Mouse (Mus musculus): ENCODE data around the gene Rnaseh1. TPM values are rescaled to one million over a fixed set of nuclear protein-coding genes. Genes with fewer than 3 reads are reported as not detected.

Gene Rnaseh1
- polyA plus RNA-seq, 1 experiment = 12.9 TPM

DNA sequence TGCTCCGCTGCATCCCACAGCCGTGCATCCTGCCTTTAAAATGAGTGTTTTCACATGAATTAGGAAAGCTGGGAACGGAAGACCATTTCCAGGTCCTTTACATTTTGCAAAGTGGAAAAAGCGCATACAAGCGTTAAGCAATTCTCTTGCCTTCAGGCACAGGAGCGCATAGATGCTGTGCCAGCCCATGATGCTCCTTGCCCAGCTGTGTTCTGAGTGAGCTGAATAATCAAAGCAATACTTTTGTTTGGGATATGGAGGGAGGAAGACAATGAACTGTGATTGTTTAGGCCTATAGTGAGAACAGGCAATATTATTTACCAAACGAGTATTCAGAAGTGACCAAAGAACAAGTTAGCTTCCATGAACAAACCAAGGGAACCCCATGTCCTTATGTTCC is 41.3 kb downstream of the Rnaseh1 start:
- H3K4me3 ChIP-seq (ENCODE audit: insufficient read depth, poor library complexity, severe bottlenecking) = no peak overlapping the region
- no peaks in the 10 kb centered on the region for H3K79me2 ChIP-seq (ENCODE audit: control insufficient read depth, insufficient read depth)
- H3K36me3 ChIP-seq (ENCODE audit: control insufficient read depth, insufficient read depth) = peaks cover 14% of the 10 kb centered on the region
- H3K27me3 ChIP-seq (ENCODE audit: control insufficient read depth, insufficient read depth, insufficient read length) = no peaks in the 10 kb centered on the region
- no peak overlapping the region for H3ac ChIP-seq (ENCODE audit: control insufficient read depth, insufficient read length, low read depth)
- no peaks in the 10 kb centered on the region for H3K79me3 ChIP-seq (ENCODE audit: low read depth)
- no peak for TF ChIP-seq CEBPB (IDR thresholded peaks at IDR 0.05; ENCODE audit: low read depth)
- no peak for TF ChIP-seq FOSL1 (IDR thresholded peaks at IDR 0.05; ENCODE audit: insufficient read depth, low read length, poor library complexity, severe bottlenecking)

DNA sequence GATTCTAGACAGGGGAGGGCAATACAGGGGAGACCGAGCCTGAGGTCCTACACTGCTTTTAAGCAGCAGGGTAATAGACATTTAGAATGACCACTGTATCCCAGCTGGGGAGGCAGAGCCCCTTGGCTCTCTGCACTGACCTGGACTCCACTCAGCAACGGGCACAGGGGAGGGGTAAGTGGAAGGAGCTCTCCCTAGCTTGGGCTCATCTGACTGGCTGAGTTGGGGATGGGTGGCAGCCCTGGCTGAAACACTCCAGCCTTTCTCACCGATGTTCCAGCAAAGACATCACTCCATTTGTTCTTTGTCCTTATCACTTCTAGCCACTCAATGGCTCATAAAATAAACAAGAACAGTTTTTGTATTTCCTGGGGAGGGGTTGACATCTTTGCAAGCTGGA is 44.3 kb downstream of the Rnaseh1 start:
- Histone ChIP-seq H3K79me3 (ENCODE audit: low read depth) (no peaks in the 10 kb centered on the region), H3ac (ENCODE audit: control insufficient read depth, insufficient read length, low read depth) (no peak overlapping the region), H3K79me2 (ENCODE audit: control insufficient read depth, insufficient read depth) (no peaks in the 10 kb centered on the region), H3K4me3 (ENCODE audit: insufficient read depth, poor library complexity, severe bottlenecking) (no peak overlapping the region), H3K27me3 (ENCODE audit: control insufficient read depth, insufficient read depth, insufficient read length) (no peaks in the 10 kb centered on the region), H3K36me3 (ENCODE audit: control insufficient read depth, insufficient read depth) (peaks cover 14% of the 10 kb centered on the region)
- no peak for TF ChIP-seq FOSL1 (IDR thresholded peaks at IDR 0.05; ENCODE audit: insufficient read depth, low read length, poor library complexity, severe bottlenecking)
- TF ChIP-seq MYOG (IDR thresholded peaks at IDR 0.05; ENCODE audit: control insufficient read depth, extremely low read depth, insufficient read length) = no peak
- no peak for TF ChIP-seq MAX (IDR thresholded peaks at IDR 0.05)
- no peak for TF ChIP-seq MYOD1 (IDR thresholded peaks at IDR 0.05; ENCODE audit: control insufficient read depth, insufficient read length, low read depth)
- no peak for TF ChIP-seq CEBPB (IDR thresholded peaks at IDR 0.05; ENCODE audit: low read depth)
- no peak for TF ChIP-seq USF1 (IDR thresholded peaks at IDR 0.05; ENCODE audit: low read depth)
- no peak for TF ChIP-seq CTCF (IDR thresholded peaks at IDR 0.05; ENCODE audit: control insufficient read depth, insufficient read depth, insufficient read length)

DNA sequence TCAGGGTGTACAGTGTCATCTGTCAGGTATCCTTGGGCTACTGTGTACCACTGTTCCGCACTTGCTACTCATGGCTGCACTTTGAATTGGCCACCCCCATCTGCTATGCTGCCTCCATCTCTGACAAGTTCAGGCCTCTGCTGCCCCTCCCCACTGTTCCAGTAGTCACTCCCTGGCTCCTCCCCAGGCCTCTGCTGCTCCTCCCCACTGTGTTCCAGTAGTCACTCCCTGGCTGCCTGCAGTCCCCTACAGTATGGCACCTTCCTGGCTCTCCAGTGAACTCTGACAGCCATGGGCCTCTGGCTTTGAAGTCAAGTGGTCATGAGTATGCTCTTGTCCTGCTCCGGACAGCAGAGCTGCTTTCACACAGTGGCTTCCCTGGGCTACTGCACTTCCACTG is 44.8 kb downstream of the Rnaseh1 start:
- TF ChIP-seq CTCF (IDR thresholded peaks at IDR 0.05; ENCODE audit: control insufficient read depth, insufficient read depth, insufficient read length) = no peak
- no peak for TF ChIP-seq FOSL1 (IDR thresholded peaks at IDR 0.05; ENCODE audit: insufficient read depth, low read length, poor library complexity, severe bottlenecking)
- TF ChIP-seq MAX (IDR thresholded peaks at IDR 0.05) = no peak
- no peak for TF ChIP-seq MYOG (IDR thresholded peaks at IDR 0.05; ENCODE audit: control insufficient read depth, extremely low read depth, insufficient read length)
- H3K36me3 ChIP-seq (ENCODE audit: control insufficient read depth, insufficient read depth) = peaks cover 14% of the 10 kb centered on the region

DNA sequence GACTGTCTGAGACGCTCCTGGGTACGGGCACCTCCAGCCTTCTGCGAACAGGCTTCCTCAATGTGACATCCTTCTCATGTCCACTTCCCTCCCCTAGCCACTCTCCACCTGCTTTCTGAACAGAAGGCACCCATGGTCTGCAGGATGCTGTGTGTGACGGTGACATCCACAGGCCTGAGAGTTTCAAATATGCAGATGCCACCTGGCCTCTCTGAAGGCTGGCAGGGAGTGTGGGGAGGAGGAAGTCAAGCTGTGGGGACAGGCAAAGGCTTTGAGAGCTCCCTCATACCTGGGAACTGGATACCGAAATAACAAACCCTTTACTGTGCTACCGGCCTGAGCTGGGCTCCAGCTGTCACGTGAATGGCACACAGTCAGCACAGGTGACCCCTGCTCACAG is 45.4 kb downstream of the Rnaseh1 start:
- peaks cover 14% of the 10 kb centered on the region for H3K36me3 ChIP-seq (ENCODE audit: control insufficient read depth, insufficient read depth)
- TF ChIP-seq MYOD1 (IDR thresholded peaks at IDR 0.05; ENCODE audit: control insufficient read depth, insufficient read length, low read depth) (no peak), USF1 (IDR thresholded peaks at IDR 0.05; ENCODE audit: low read depth) (no peak), MYOG (IDR thresholded peaks at IDR 0.05; ENCODE audit: control insufficient read depth, extremely low read depth, insufficient read length) (no peak), MAX (IDR thresholded peaks at IDR 0.05) (no peak)
- H3K4me3 ChIP-seq (ENCODE audit: insufficient read depth, poor library complexity, severe bottlenecking) = no peak overlapping the region
- H3K79me2 ChIP-seq (ENCODE audit: control insufficient read depth, insufficient read depth) = no peaks in the 10 kb centered on the region
- no peaks in the 10 kb centered on the region for H3K79me3 ChIP-seq (ENCODE audit: low read depth)
- no peaks in the 10 kb centered on the region for H3K27me3 ChIP-seq (ENCODE audit: control insufficient read depth, insufficient read depth, insufficient read length)
- H3ac ChIP-seq (ENCODE audit: control insufficient read depth, insufficient read length, low read depth) = no peak overlapping the region

More for the DNA sequence above, 44.8 kb downstream of the Rnaseh1 start:
- Histone ChIP-seq H3K79me2 (ENCODE audit: control insufficient read depth, insufficient read depth) (no peaks in the 10 kb centered on the region), H3K79me3 (ENCODE audit: low read depth) (no peaks in the 10 kb centered on the region), H3K27me3 (ENCODE audit: control insufficient read depth, insufficient read depth, insufficient read length) (no peaks in the 10 kb centered on the region), H3ac (ENCODE audit: control insufficient read depth, insufficient read length, low read depth) (no peak overlapping the region), H3K4me3 (ENCODE audit: insufficient read depth, poor library complexity, severe bottlenecking) (no peak overlapping the region)

DNA sequence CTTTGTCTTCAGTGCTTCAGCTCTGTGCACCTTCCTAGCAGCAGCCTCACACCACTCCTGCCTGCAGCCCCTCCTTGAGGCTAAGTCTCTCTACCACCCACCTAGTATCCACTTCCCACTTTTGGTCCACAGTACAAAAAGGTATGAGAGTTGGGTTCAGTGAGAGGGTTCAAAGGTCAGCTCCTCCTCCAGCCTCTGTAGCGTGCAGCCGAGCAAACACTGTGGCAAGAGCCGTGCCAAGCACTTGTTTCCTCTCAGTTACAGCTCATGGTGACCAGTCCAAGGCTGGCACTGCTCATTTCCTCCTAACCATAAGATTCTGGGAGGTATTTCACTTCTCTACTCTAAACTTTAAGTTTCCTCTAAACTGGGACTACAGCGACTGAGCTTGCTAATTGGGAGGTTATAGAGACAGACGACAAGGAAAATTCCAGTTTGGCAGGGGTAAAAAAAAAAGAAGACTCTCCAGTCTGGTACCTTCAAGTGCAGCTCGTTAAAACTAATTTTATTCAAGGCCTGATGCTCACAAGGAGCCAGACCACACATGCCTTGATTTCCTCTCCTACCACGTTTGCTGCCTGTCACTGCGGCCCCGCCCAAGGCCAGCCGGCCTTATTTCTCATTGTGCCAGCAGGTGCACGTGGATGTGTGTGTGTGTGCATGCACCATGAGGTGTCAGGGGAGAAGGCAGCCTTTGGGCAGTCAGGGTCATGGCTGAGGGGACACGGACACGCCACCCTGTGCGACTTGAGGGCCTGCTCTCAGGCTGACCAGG is 48.6 kb downstream of the Rnaseh1 start:
- no peak for TF ChIP-seq CTCF (IDR thresholded peaks at IDR 0.05; ENCODE audit: control insufficient read depth, insufficient read depth, insufficient read length)
- TF ChIP-seq MYOG (IDR thresholded peaks at IDR 0.05; ENCODE audit: control insufficient read depth, extremely low read depth, insufficient read length) = no peak
- no peak for TF ChIP-seq CEBPB (IDR thresholded peaks at IDR 0.05; ENCODE audit: low read depth)
- no peak for TF ChIP-seq USF1 (IDR thresholded peaks at IDR 0.05; ENCODE audit: low read depth)
- TF ChIP-seq FOSL1 (IDR thresholded peaks at IDR 0.05; ENCODE audit: insufficient read depth, low read length, poor library complexity, severe bottlenecking) = no peak
- no peak for TF ChIP-seq MAX (IDR thresholded peaks at IDR 0.05)
- Histone ChIP-seq H3K36me3 (ENCODE audit: control insufficient read depth, insufficient read depth) (no peaks in the 10 kb centered on the region), H3K27me3 (ENCODE audit: control insufficient read depth, insufficient read depth, insufficient read length) (no peaks in the 10 kb centered on the region), H3K4me3 (ENCODE audit: insufficient read depth, poor library complexity, severe bottlenecking) (no peak overlapping the region), H3ac (ENCODE audit: control insufficient read depth, insufficient read length, low read depth) (no peak overlapping the region), H3K79me3 (ENCODE audit: low read depth) (no peaks in the 10 kb centered on the region), H3K79me2 (ENCODE audit: control insufficient read depth, insufficient read depth) (no peaks in the 10 kb centered on the region)

DNA sequence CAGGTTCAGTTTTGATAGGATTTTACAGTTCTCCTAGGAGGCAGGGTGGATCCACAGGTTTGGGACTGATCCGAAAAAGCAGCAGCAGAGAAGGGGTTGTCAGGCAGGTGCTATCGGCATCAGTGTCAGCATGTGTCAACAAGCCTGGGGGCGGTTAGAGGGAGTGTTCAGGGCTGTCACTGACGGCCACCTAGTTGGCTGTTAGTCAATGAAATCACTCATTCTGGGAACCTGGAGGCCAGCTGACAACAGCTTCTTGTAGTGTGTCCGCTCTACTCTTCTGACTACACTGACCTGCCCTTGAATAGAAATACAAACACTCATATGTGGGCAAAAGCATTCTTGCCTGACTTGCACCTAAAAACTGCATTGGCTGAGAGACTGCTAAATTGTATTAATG is 49.7 kb downstream of the Rnaseh1 start:
- TF ChIP-seq CEBPB (IDR thresholded peaks at IDR 0.05; ENCODE audit: low read depth) (no peak), USF1 (IDR thresholded peaks at IDR 0.05; ENCODE audit: low read depth) (no peak), FOSL1 (IDR thresholded peaks at IDR 0.05; ENCODE audit: insufficient read depth, low read length, poor library complexity, severe bottlenecking) (no peak), MAX (IDR thresholded peaks at IDR 0.05) (no peak)
- no peaks in the 10 kb centered on the region for H3K79me3 ChIP-seq (ENCODE audit: low read depth)

More for the DNA sequence above, 49.7 kb downstream of the Rnaseh1 start:
- no peaks in the 10 kb centered on the region for H3K36me3 ChIP-seq (ENCODE audit: control insufficient read depth, insufficient read depth)
- H3K27me3 ChIP-seq (ENCODE audit: control insufficient read depth, insufficient read depth, insufficient read length) = no peaks in the 10 kb centered on the region
- no peaks in the 10 kb centered on the region for H3K79me2 ChIP-seq (ENCODE audit: control insufficient read depth, insufficient read depth)
- H3K4me3 ChIP-seq (ENCODE audit: insufficient read depth, poor library complexity, severe bottlenecking) = no peak overlapping the region
- H3ac ChIP-seq (ENCODE audit: control insufficient read depth, insufficient read length, low read depth) = no peak overlapping the region
